Mouse (Mus musculus) lung, embryonic 14.5 days (tissue): ENCODE measurements around the gene Ifi35. TPM values are rescaled to one million over a fixed set of nuclear protein-coding genes. Genes with fewer than 3 reads are reported as not detected.
"Not testable (repeated sequence)": the region's sequence is repeated elsewhere in the genome, so short reads cannot be mapped to it uniquely, and the experiment has no call there.

ENCODE experiments used
- ATAC-seq: fragments of 200-750 bp; cut with Nextera tagmentation; 2 replicates; pipeline ENCODE4 v1.8.0; 2017; ENCODE audit warnings: mild to moderate bottlenecking, moderate TSS enrichment, moderate library complexity; ENCODE audit not compliant: insufficient read depth
- DNase-seq: peaks from one replicate; pipeline ENCODE4 v3.0.0-alpha.2; 2015
- H3K27ac ChIP-seq: fragments of 300-500 bp; sonication (generic); 2 replicates; pipeline ENCODE4 v1.5.1; 2014; ENCODE audit warnings: low read depth, mild to moderate bottlenecking, moderate library complexity
- H3K27me3 ChIP-seq: fragments of 300-500 bp; sonication (generic); 2 replicates; pipeline ENCODE4 v1.6.1; 2014; ENCODE audit warnings: low read length, control low read depth; ENCODE audit not compliant: insufficient read depth
- H3K36me3 ChIP-seq: fragments of 300-500 bp; sonication (generic); 2 replicates; pipeline ENCODE4 v1.6.1; 2014; ENCODE audit warnings: control low read depth; ENCODE audit not compliant: insufficient read depth
- H3K4me1 ChIP-seq: fragments of 300-500 bp; sonication (generic); 2 replicates; pipeline ENCODE4 v1.6.1; 2014; ENCODE audit warnings: antibody characterized with exemption, control low read depth; ENCODE audit not compliant: insufficient read depth
- H3K4me2 ChIP-seq: fragments of 300-500 bp; sonication (generic); 2 replicates; pipeline ENCODE4 v1.6.1; 2014; ENCODE audit warnings: mild to moderate bottlenecking
- H3K4me3 ChIP-seq: fragments of 300-500 bp; sonication (generic); 2 replicates; pipeline ENCODE4 v1.5.1; 2014; ENCODE audit warnings: low read depth, low read length
- H3K9ac ChIP-seq: fragments of 300-500 bp; sonication (generic); 2 replicates; pipeline ENCODE4 v1.6.1; 2014
- H3K9me3 ChIP-seq: fragments of 300-500 bp; sonication (generic); 2 replicates; pipeline ENCODE4 v1.6.1; 2016; ENCODE audit warnings: low read depth, low read length, control low read depth
- CTCF ChIP-seq: IDR thresholded peaks from 2 replicates; pipeline ENCODE4 v1.5.1; 2016; ENCODE audit warnings: antibody characterized with exemption, low read depth
- WGBS: fragments of 180-500 bp; shearing (Covaris S2); extraction: QIAGEN DNeasy Blood & Tissue Kit; methylation state at CpG from one replicate; pipeline ENCODE4 v1.1.7; 2014; 5-methylcytosine and 5-hydroxymethylcytosine counted together
- polyA plus RNA-seq: library from polyadenylated mRNA; unstranded; fragments of >200 nt; fragmentation: Nextera tagmentation; extraction: Ambion mirVana; gene quantifications from 2 replicates; pipeline ENCODE4 v1.2.1, GENCODE M21; 2014

Gene Ifi35
- polyA plus RNA-seq, 1 experiment from 2014 or later: 11.4 TPM

DNA sequence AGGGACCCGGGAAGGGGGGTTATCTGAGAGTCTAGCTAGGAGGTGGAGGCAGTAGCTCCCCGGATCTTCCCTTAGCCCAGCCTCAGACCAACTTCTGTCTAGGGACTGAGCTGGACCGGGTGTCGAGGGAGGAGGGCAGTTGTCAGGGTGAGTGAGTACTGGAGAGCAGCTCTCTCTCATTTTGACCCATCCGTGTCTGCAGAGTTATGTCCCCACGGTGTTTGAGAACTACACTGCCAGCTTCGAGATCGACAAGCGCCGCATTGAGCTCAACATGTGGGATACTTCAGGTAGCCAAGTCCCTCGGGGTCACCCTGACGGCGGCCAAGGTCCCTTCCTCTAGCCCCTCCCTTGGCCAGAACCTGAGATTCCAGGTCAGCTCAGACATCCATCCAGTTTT is 20.5 kb downstream of the Ifi35 start:
- 4% methylated on average over 13 of the region's 13 CpGs for WGBS
- DNase-seq (no peak), ATAC-seq (no peak)
- TF ChIP-seq CTCF: no peak
- Histone ChIP-seq H3K36me3 (no peaks in the 10 kb centered on the region), H3K4me2 (peak overlapping the region; percentile 98), H3K4me3 (peak overlapping the region; percentile 77), H3K9me3 (no peaks in the 10 kb centered on the region), H3K27ac (no peak overlapping the region), H3K9ac (peak overlapping the region; percentile 60), H3K27me3 (no peaks in the 10 kb centered on the region), H3K4me1 (no peaks in the 10 kb centered on the region)

- no peaks in the 10 kb centered on the region for H3K27me3 ChIP-seq
- no peaks in the 10 kb centered on the region for H3K9me3 ChIP-seq
- no peaks in the 10 kb centered on the region for H3K36me3 ChIP-seq
- no peak overlapping the region for H3K27ac ChIP-seq
- peak overlapping the region; percentile 77 for H3K4me3 ChIP-seq
- TF ChIP-seq CTCF: no peak
- WGBS: 59% methylated on average over 4 of the region's 4 CpGs
- ATAC-seq (no peak), DNase-seq (no peak)
- peak overlapping the region; percentile 98 for H3K4me2 ChIP-seq
- no peaks in the 10 kb centered on the region for H3K4me1 ChIP-seq
- H3K9ac ChIP-seq: no peak overlapping the region
Measured at GRCm38 (mm10) chr11:101469155-101469554, 20.9 kb downstream of the Ifi35 start.

GRCm38 (mm10) chr11:101470206-101470605 is 22.0 kb downstream of the Ifi35 start:
- Histone ChIP-seq H3K9ac (no peak overlapping the region), H3K4me1 (no peaks in the 10 kb centered on the region), H3K9me3 (no peaks in the 10 kb centered on the region), H3K4me3 (no peak overlapping the region), H3K27me3 (no peaks in the 10 kb centered on the region), H3K27ac (no peak overlapping the region), H3K36me3 (no peaks in the 10 kb centered on the region), H3K4me2 (no peak overlapping the region)
- 49% methylated on average over 7 of the region's 7 CpGs for WGBS
- ATAC-seq (no peak), DNase-seq (no peak)
- TF ChIP-seq CTCF: no peak

GRCm38 (mm10) chr11:101471926-101472325 is 23.7 kb downstream of the Ifi35 start:
- TF ChIP-seq CTCF: no peak
- Histone ChIP-seq H3K4me3 (no peak overlapping the region), H3K9me3 (no peaks in the 10 kb centered on the region), H3K9ac (no peak overlapping the region), H3K4me2 (no peak overlapping the region), H3K4me1 (no peaks in the 10 kb centered on the region), H3K27ac (no peak overlapping the region), H3K27me3 (no peaks in the 10 kb centered on the region), H3K36me3 (no peaks in the 10 kb centered on the region)
- DNase-seq: no peak
- 47% methylated on average over 3 of the region's 3 CpGs for WGBS
- no peak for ATAC-seq

- Histone ChIP-seq H3K9ac (no peak overlapping the region), H3K27ac (no peak overlapping the region), H3K4me2 (no peak overlapping the region), H3K36me3 (no peaks in the 10 kb centered on the region), H3K4me3 (no peak overlapping the region), H3K9me3 (no peaks in the 10 kb centered on the region), H3K27me3 (no peaks in the 10 kb centered on the region), H3K4me1 (no peaks in the 10 kb centered on the region)
- TF ChIP-seq CTCF: no peak
- WGBS: 37% methylated on average over 7 of the region's 7 CpGs
- DNase-seq (no peak), ATAC-seq (no peak)
Measured at GRCm38 (mm10) chr11:101472336-101472735, 24.1 kb downstream of the Ifi35 start.

- DNase-seq, H3K9me3 ChIP-seq, H3K27me3 ChIP-seq, H3K4me2 ChIP-seq, H3K9ac ChIP-seq, H3K4me1 ChIP-seq, H3K36me3 ChIP-seq, H3K27ac ChIP-seq, ATAC-seq, H3K4me3 ChIP-seq: not testable (repeated sequence)
- WGBS: 62% methylated on average over 1 of the region's 1 CpGs
Measured at GRCm38 (mm10) chr11:101473686-101474085, 25.5 kb downstream of the Ifi35 start.

- H3K4me1 ChIP-seq: no peaks in the 10 kb centered on the region
- TF ChIP-seq CTCF: no peak
- H3K9ac ChIP-seq: no peak overlapping the region
- 62% methylated on average over 5 of the region's 5 CpGs for WGBS
- no peaks in the 10 kb centered on the region for H3K9me3 ChIP-seq
- H3K36me3 ChIP-seq: no peaks in the 10 kb centered on the region
- ATAC-seq (no peak), DNase-seq (no peak)
- H3K27me3 ChIP-seq: no peaks in the 10 kb centered on the region
- no peak overlapping the region for H3K4me3 ChIP-seq
- no peak overlapping the region for H3K4me2 ChIP-seq
- no peak overlapping the region for H3K27ac ChIP-seq
Measured at GRCm38 (mm10) chr11:101474298-101474697, 26.1 kb downstream of the Ifi35 start.

GRCm38 (mm10) chr11:101476361-101476760 is 28.2 kb downstream of the Ifi35 start:
- not testable (repeated sequence) for H3K4me3 ChIP-seq, H3K4me2 ChIP-seq, ATAC-seq, H3K27ac ChIP-seq, H3K36me3 ChIP-seq, DNase-seq, H3K27me3 ChIP-seq, H3K4me1 ChIP-seq, H3K9me3 ChIP-seq, H3K9ac ChIP-seq
- 86% methylated on average over 4 of the region's 4 CpGs for WGBS
